Mouse (Mus musculus) forebrain, embryonic 11.5 days (tissue): ENCODE data around the gene Gm20388. TPM values are rescaled to one million over a fixed set of nuclear protein-coding genes. Genes with fewer than 3 reads are reported as not detected.

Experiments used
- ATAC-seq: fragments of 200-750 bp; cut with Nextera tagmentation; replicated peaks from 2 replicates; pipeline ENCODE4 v1.8.0; 2017; ENCODE audit warnings: moderate TSS enrichment; ENCODE audit not compliant: low FRiP score
- DNase-seq: peaks from one replicate; pipeline ENCODE4 v3.0.0-alpha.2; 2017; ENCODE audit warnings: low spot score
- H3K27ac ChIP-seq: fragments of 300-500 bp; sonication (generic); 2 replicates; pipeline ENCODE4 v1.5.1; 2014; ENCODE audit warnings: low read depth, low read length
- H3K27me3 ChIP-seq: fragments of 300-500 bp; sonication (generic); 2 replicates; pipeline ENCODE4 v1.6.1; 2014; ENCODE audit warnings: mild to moderate bottlenecking, low read length, mixed read lengths; ENCODE audit not compliant: control insufficient read depth, insufficient read depth
- H3K36me3 ChIP-seq: fragments of 300-500 bp; sonication (generic); 2 replicates; pipeline ENCODE4 v1.6.1; 2014; ENCODE audit warnings: mild to moderate bottlenecking, low read length, moderate library complexity, mixed read lengths; ENCODE audit not compliant: control insufficient read depth, insufficient read depth
- H3K4me1 ChIP-seq: fragments of 300-500 bp; sonication (generic); replicated peaks from 2 replicates; pipeline ENCODE4 v1.6.1; 2014; ENCODE audit warnings: low read length, mixed read lengths; ENCODE audit not compliant: control insufficient read depth, insufficient read depth
- H3K4me2 ChIP-seq: fragments of 300-500 bp; sonication (generic); 2 replicates; pipeline ENCODE4 v1.6.1; 2014; ENCODE audit warnings: low read depth, mild to moderate bottlenecking, low read length, moderate library complexity, mixed read lengths; ENCODE audit not compliant: severe bottlenecking
- H3K4me3 ChIP-seq: fragments of 300-500 bp; sonication (generic); 2 replicates; pipeline ENCODE4 v1.5.1; 2014; ENCODE audit warnings: low read depth, low read length
- H3K9ac ChIP-seq: fragments of 300-500 bp; sonication (generic); 2 replicates; pipeline ENCODE4 v1.6.1; 2014; ENCODE audit warnings: low read length
- H3K9me3 ChIP-seq: fragments of 300-500 bp; sonication (generic); 2 replicates; pipeline ENCODE4 v1.6.1; 2016; ENCODE audit warnings: low read length, mixed read lengths; ENCODE audit not compliant: control insufficient read depth
- WGBS: fragments of 180-500 bp; shearing (Covaris S2); extraction: QIAGEN DNeasy Blood & Tissue Kit; methylation state at CpG from one replicate; pipeline ENCODE4 v1.1.7; 2014; 5-methylcytosine and 5-hydroxymethylcytosine counted together
- polyA plus RNA-seq: library from polyadenylated mRNA; unstranded; fragments of >200 nt; fragmentation: Nextera tagmentation; extraction: Ambion mirVana; gene quantifications from 2 replicates; pipeline ENCODE4 v1.2.1, GENCODE M21; 2014

Gm20388 gene
- polyA plus RNA-seq, 1 experiment from 2014 or later = not detected

DNA sequence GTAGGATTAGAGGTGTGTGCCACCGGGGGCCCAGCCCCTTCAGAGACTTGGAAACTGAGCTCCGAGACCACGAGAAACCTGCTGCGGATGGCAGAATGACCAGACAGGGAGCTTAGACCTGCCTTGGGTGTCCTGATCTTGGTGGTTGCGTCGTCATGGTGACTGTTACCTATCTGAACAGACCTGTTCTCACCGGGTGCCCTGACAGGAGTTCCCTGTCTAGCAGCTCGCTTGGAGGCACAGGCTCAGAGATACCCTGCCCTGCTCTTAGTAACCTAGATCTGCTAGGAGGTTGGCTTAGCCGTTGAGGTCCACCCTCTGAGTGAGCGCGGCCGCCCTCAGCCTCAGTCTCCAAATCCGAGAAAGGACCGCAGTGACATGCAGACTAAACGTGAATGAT lies 609.6 kb downstream of the Gm20388 start:
- Histone ChIP-seq H3K36me3 (no peaks in the 10 kb centered on the region), H3K4me1 (peaks cover 60% of the 10 kb centered on the region), H3K4me2 (0 out of 2 replicates have a peak overlapping the region, but pooled peaks have one; percentile 3), H3K27me3 (peaks cover 6% of the 10 kb centered on the region), H3K4me3 (no peak overlapping the region), H3K27ac (peak overlapping the region; percentile 67), H3K9me3 (no peaks in the 10 kb centered on the region), H3K9ac (peak overlapping the region; percentile 20; the same call in 1 of the 2 replicates)
- DNase-seq (no peak), ATAC-seq (0 out of 2 replicates have a peak, but pooled peaks have one; percentile 3)
- WGBS = 58% methylated on average over 15 of the region's 15 CpGs

DNA sequence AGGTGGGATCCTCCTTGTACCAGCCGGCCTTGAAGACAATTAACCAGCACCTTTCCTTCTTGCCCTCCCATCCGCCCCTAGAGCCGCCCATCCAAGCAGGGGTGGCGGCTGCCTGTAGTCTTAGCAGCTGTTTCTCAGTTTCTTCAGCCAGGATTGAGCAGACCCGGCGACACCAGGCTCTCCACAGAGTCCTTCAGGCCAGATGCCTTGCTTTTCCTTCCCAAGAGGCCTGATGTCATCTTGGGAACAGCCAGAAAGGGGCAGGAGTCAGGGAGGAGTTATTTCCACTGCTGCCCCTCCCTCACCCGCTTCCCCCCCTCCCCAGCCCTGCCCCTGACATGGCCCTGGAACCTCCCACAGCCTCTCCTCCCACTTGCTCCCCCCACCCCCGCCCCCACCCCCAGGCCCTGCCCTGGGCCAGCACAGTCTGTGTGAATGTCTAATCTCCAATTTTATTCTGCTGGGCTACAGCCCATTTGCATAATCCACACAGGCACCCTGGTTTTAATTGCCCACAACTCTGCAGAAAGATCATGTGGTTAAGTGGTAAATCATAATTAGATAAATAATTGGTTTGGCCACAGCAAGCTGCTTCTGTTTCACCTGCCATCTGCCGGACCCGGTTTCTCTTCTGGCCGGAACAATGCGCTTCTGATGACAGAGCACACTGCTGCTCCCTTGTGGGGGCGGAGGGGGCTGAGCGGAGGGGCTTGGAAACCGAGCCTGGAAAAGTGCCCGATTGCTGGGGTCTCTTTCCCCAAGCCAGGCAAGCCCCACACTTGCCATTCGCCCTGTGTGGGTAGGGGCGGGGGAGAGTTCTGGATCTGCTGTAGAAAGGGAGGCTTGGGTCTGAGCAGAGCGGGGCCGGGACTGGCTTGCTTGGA lies 610.3 kb downstream of the Gm20388 start:
- H3K27ac ChIP-seq = peak overlapping the region; percentile 81
- peak overlapping the region; percentile 15 for H3K4me2 ChIP-seq
- DNase-seq (peak; percentile 93), ATAC-seq (peak; percentile 86)
- H3K9ac ChIP-seq = peak overlapping the region; percentile 33; the same call in 1 of the 2 replicates
- WGBS = 9% methylated on average over 20 of the region's 20 CpGs
- H3K9me3 ChIP-seq = no peaks in the 10 kb centered on the region
- H3K27me3 ChIP-seq = peaks cover 3% of the 10 kb centered on the region
- no peaks in the 10 kb centered on the region for H3K36me3 ChIP-seq
- H3K4me3 ChIP-seq = no peak overlapping the region
- H3K4me1 ChIP-seq = peaks cover 64% of the 10 kb centered on the region

DNA sequence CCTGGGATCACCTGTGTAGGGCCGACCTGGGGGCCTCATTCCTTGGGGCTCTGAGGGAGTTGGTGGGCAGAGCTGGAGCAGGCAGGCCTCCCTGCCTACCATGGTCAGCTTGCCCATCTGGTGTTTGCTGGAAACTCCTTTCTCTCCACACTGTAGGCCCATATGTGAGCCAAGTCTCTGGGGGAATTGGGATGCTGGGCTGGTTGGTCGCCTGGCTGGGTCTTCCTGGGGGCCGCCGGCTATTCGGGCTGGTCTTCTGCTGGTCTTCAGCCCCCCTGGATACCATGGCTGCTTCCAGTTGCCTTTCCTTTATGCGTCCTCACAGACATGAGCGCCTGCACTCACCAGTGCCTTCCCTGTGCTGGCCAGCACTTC lies 610.9 kb downstream of the Gm20388 start:
- H3K27ac ChIP-seq = peak overlapping the region; percentile 81
- peak overlapping the region; percentile 15; the same call in 1 of the 2 replicates for H3K4me2 ChIP-seq
- ATAC-seq = no peak
- H3K9ac ChIP-seq = peak overlapping the region; percentile 33; the same call in 1 of the 2 replicates
- peaks cover 3% of the 10 kb centered on the region for H3K27me3 ChIP-seq
- H3K36me3 ChIP-seq = no peaks in the 10 kb centered on the region
- H3K4me3 ChIP-seq = no peak overlapping the region
- H3K9me3 ChIP-seq = no peaks in the 10 kb centered on the region
- DNase-seq = peak; percentile 71
- H3K4me1 ChIP-seq = peaks cover 65% of the 10 kb centered on the region
- 48% methylated on average over 7 of the region's 7 CpGs for WGBS

DNA sequence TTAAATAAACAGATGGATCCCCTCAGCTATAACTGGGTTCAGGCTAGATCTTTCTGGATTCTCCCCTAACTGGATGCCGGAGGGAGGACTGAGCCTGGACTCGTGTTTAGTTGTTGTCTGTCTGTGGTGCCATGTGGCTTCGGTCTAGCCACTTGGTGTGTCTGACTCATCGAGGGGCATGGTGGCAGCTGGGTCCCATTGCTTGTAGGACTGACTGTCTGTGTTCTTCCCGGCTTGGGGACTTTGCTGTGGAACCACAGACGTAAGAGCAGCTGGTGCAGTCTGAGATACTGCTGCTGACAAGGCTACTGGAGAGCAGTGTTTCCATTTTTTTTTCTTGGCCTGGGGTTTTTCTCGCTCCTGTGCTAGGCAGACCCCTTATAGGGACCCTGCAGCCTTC lies 613.0 kb downstream of the Gm20388 start:
- no peak overlapping the region for H3K4me2 ChIP-seq
- DNase-seq (no peak), ATAC-seq (no peak)
- no peak overlapping the region for H3K4me3 ChIP-seq
- 85% methylated on average over 7 of the region's 7 CpGs for WGBS
- H3K36me3 ChIP-seq = no peaks in the 10 kb centered on the region
- H3K9me3 ChIP-seq = no peaks in the 10 kb centered on the region
- no peak overlapping the region for H3K9ac ChIP-seq
- peaks cover 64% of the 10 kb centered on the region for H3K4me1 ChIP-seq
- H3K27ac ChIP-seq = no peak overlapping the region
- H3K27me3 ChIP-seq = peaks cover 3% of the 10 kb centered on the region

DNA sequence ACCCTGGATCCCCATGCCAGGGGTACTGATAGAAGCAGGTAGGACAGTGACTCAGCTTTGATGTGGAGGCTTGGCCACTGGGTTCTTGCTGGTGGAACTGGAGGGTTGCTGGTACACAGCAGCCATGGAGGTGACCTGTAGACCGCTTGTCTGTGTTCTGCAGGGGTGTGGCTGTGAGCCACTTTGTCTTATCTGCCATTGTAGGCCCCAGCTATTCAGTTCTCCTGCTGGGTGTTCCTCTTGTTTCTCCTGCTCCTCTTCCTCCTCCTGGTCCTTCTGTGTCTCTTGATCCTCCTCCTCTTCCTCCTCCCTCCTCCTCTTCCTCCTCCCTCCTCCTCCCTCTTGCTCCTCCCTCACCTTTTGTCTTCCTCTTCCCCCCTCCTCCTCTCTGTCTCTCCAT lies 614.5 kb downstream of the Gm20388 start:
- Histone ChIP-seq H3K4me2 (no peak overlapping the region), H3K27me3 (peaks cover 3% of the 10 kb centered on the region), H3K27ac (no peak overlapping the region), H3K9me3 (no peaks in the 10 kb centered on the region), H3K9ac (no peak overlapping the region; the same call in 1 of the 2 replicates), H3K36me3 (no peaks in the 10 kb centered on the region), H3K4me3 (no peak overlapping the region), H3K4me1 (peaks cover 56% of the 10 kb centered on the region)
- no peak for DNase-seq
- WGBS = 67% methylated on average over 1 of the region's 1 CpGs
- ATAC-seq = no peak

DNA sequence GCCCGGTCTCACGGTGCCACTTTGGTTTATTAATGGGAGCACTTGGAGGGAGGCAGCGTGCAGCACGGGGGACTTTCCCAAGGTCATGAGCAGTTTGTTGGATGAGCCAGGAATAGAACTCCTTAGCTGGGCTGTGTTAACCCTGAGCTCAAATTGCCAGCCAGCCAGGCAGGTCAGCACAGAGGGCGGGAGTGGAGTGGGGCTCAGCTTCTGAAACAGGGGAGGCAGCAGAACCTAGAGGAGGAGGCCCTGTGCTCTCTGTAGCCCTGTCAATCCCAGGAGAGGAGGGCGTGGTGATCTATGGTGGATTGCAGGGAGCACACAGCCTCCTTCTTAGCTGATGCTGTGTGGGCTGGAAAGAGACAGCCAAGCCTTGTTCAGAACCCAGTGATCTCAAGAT lies 615.2 kb downstream of the Gm20388 start:
- no peak for ATAC-seq
- H3K4me2 ChIP-seq = no peak overlapping the region

DNA sequence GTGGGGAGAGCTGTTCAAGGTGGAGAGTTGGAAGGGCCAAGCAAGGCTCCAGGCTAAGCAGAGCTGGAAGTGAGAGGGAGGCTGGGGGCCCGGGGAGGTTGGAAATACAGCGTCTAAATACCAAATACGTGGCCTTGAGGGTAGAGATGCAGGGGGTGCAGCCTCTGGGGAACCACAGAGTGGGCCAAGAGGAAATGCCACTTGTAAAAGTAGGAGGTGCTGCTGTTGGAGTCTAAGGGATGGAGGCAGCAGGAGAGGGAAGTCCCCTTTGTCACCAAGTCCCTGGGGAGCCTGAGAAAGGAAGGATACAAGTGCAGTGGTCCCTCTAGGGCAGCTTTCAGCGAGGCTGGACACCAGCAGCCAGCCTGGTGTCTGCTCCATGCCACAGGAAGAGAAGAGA lies 615.9 kb downstream of the Gm20388 start:
- WGBS = 33% methylated on average over 4 of the region's 4 CpGs
- Histone ChIP-seq H3K4me2 (no peak overlapping the region), H3K27me3 (peaks cover 3% of the 10 kb centered on the region), H3K4me3 (no peak overlapping the region), H3K4me1 (peaks cover 54% of the 10 kb centered on the region), H3K27ac (0 out of 2 replicates have a peak overlapping the region, but pooled peaks have one; percentile 6), H3K36me3 (no peaks in the 10 kb centered on the region), H3K9me3 (no peaks in the 10 kb centered on the region), H3K9ac (no peak overlapping the region; the same call in 1 of the 2 replicates)
- DNase-seq = no peak
- ATAC-seq = no peak

More for the DNA sequence above, 615.2 kb downstream of the Gm20388 start:
- 74% methylated on average over 6 of the region's 6 CpGs for WGBS
- peaks cover 51% of the 10 kb centered on the region for H3K4me1 ChIP-seq
- H3K9me3 ChIP-seq = no peaks in the 10 kb centered on the region
- H3K4me3 ChIP-seq = no peak overlapping the region
- H3K9ac ChIP-seq = peak overlapping the region; percentile 12; the same call in 1 of the 2 replicates
- H3K27ac ChIP-seq = no peak overlapping the region
- no peak for DNase-seq
- H3K27me3 ChIP-seq = peaks cover 3% of the 10 kb centered on the region
- no peaks in the 10 kb centered on the region for H3K36me3 ChIP-seq

DNA sequence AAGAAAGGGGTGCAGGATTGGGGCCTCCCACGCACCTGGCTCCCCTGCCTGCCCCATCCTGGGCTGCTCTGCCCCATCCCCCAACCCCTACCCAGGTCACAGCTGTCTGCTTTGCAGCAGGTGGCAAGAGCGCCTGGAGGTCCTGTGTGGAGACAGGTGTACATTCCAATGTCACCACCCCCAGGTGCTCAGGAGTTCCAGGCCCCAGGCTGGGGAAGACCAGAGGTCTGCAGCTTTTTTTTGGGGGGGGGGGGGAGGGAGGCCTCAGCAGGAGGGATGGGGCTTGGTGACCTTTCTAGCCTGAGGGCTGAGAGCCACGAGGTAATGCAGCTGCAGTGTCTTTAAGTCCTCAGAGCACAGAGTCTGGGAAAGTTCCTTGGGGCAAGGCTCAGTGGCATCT lies 617.7 kb downstream of the Gm20388 start:
- Histone ChIP-seq H3K27me3 (no peaks in the 10 kb centered on the region; the same call in 1 of the 2 replicates), H3K27ac (no peak overlapping the region), H3K4me3 (no peak overlapping the region), H3K9me3 (no peaks in the 10 kb centered on the region), H3K4me2 (no peak overlapping the region), H3K9ac (peak overlapping the region; percentile 20), H3K36me3 (no peaks in the 10 kb centered on the region), H3K4me1 (peaks cover 64% of the 10 kb centered on the region)
- DNase-seq (no peak), ATAC-seq (no peak)
- 25% methylated on average over 3 of the region's 3 CpGs for WGBS
